Mouse (Mus musculus) frontal cortex, postnatal 36 days (tissue): ENCODE data around the gene Atp5s.

Source experiments
- DNase-seq, 2 experiments: peaks; one replicate each; pipeline ENCODE4 v3.0.0; 2022; ENCODE audit warnings: low spot score in 2 of 2

Gene Atp5s

GRCm38 (mm10) chr12:69777957-69778356, 53.2 kb downstream of the Atp5s start:
- DNase-seq, result no peak

GRCm38 (mm10) chr12:69781480-69781879, 56.7 kb downstream of the Atp5s start:
- no peak for DNase-seq

DNA sequence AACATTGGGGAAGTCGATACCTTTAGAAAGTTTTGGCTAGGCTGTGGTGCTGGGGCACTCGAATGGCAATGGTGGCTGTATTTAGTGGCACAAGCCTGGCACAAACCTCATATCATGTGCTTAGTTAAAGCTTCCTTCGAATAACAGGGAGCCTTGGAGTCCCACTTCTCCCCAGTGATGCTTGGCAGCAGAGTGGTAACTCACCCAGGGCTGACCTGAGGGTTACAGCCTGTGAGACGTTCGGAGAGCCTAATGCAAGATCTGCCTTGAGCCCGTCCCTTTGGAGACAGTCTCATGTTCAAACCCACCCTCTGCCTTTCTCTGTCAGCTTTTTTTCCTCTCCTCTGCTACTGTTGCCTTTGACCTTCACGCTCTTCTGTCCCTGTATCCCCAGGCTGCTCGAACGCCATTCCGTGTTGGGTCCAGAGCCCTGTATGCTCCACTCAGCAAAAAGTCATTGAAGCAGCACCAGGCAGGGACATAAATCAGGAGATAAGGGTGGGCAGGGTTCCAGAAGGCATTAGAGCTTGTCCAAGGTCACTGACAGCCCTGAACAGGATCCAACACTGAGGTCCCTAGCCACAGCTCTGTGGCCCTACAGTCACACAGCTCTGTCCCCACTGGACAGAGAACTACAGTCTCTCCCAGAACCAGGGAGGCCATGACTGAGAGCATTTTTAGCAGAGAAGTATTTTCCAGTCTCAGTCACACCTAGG, 57.3 kb downstream of the Atp5s start:
- DNase-seq, result no peak

DNA sequence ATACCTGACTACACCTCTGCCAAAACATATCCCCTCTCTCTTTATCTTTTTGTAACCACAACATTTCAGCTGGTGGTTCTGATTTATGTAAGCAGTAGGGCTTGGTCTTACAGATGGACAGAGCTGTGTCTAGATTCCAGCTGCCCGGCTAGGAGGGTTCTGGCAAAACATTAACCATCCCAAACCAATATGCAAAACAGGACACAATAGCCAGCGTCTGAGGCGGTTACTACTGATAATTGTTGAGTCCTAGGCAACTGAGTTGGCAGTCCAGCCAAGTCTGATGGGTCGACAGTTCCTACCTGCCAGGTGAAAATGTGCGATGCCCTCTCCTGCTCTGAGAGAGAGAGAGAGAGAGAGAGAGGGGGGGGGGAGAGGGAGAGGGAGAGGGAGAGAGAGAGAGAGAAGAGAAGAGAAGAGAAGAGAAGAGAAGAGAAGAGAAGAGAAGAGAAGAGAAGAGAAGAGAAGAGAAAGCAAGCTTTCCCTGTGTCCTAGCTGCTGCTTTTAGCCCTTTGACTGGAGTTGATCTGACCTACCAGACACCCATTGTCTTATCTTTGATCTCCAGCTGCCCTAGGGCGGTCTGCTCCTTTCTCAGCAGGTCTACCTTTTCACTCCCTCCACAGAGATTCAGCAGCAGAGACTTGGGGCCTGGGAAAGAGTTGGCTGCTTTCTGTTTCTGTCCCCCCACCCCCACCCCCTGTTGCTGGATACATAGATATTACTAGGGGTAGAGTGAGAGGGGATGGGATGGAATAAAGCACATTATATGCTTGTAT, 58.7 kb downstream of the Atp5s start:
- no peak for DNase-seq

DNA sequence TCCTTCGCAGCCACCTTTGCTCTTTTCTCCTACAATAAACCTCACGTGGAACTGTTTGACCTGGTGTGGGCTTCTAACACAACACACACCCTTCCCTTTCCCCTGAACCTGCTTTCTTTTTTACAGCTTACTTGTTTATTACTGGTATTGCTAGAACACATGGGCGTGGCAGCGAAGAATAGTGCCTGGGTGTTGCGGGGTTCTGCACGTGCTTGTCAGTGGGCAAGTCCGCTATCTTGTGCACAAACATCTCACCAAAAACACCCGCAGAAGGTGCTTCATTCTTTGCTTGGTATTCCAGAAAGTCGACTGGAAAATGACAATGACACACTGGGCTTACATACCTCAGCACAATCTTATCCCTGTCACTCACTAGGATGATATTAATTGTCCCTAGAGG, 60.7 kb downstream of the Atp5s start:
- DNase-seq, result no peak

- no peak for DNase-seq
Measured at GRCm38 (mm10) chr12:69788380-69788779, 63.6 kb downstream of the Atp5s start.

DNA sequence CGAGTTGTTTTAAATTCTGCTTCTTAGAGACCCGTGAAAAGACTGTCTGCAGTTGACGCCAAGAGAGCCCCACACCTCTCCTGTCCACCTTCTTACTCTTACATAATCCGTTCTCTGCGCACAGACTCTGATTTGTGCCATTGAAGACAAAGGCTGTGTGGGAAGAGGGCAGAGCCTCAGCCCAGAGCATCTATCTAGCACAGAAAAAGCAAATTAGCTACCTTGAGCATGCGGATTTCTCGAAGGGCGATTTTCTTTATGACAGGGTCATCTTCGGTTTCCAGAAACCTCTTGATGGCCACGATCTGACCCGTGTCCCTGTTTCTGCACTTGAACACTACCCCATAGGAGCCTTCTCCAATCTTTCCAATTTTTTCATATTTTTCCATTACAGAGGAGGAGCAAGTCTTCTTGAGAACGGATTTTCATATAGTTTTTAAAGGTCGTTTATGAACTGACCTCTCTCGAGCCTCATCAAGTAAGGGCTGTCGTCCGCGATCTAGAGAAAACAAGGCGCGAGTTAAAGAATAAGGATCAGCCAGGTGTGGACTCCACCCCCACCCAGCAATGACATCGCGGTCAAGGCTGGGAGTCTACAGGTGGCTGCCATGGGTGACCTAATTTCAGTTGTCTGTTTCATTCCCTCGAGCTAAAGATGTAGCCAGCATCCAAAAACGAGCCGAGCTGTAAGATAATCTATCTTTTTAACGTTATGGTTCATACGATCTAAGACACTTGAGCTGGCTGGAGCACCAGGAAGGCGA, 65.2 kb downstream of the Atp5s start:
- DNase-seq, result peak; percentile 20 to 44

DNA sequence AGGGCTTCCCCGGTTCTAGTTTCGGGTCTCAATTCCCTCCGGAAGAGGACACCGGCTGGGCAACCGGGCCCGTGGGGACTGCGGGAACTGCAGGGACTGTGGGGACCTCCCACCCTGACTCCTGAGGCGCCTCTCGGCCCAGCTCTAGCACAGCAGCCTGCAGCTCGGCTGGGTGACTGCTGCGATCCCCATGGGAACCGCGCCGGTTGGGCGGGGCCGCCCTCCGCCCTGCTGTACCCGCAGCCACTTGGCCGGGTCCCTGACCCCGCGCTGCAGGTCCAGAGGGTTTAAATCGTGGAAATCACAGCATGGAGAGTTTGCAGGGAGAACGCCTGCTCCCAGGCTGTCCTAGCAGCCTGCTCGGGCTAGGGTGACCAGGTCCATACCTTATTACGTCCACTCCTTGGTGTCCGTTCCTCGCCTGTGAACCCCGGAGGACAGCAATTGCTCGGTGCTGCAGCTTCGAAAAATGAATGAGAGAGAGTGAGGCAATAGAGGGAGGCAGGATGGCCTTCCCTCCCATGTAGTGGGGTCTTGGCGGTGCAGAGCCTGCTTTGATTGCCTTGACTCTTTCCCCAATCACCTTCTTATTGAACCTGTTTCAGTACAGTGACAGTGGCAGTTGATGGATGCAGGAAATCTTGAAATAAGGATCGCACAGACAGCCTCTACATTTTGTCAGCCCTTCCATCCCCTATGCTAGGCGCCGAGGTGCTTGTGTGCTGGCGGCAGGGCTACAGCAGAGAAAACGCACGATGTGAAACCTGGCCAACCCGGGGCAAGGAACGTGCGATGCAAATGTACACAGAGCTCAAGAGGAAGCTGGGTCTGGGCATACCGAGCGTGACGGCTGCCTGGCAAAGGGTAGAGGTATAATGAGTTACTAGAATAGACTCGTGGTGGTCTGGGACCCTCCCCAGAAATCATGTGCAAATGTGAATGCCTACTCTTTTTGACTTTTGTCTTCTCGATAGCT, 66.1 kb downstream of the Atp5s start, which contains the start of gene Cdkl1:
Cdkl1 (minus strand) TSS at position 738 of the 976 bp plus-strand sequence.
- DNase-seq, result peak; percentile 74 to 75
